Mouse (Mus musculus) heart, embryonic 16.5 days (tissue): ENCODE data around the gene Klhl26. TPM values are rescaled to one million over a fixed set of nuclear protein-coding genes. Genes with fewer than 3 reads are reported as not detected.

Experiments
- ATAC-seq: fragments of 200-750 bp; cut with Nextera tagmentation; replicated peaks from 2 replicates; pipeline ENCODE4 v1.8.0; 2017; ENCODE audit warnings: moderate number of reproducible peaks; ENCODE audit not compliant: insufficient read depth, low FRiP score; ENCODE audit errors: extremely low read depth
- H3K27ac ChIP-seq: fragments of 300-500 bp; sonication (generic); 2 replicates; pipeline ENCODE4 v1.5.1; 2014; ENCODE audit warnings: mild to moderate bottlenecking, low read length, control low read depth, moderate library complexity
- H3K27me3 ChIP-seq: fragments of 300-500 bp; sonication (generic); 2 replicates; pipeline ENCODE4 v1.6.1; 2014; ENCODE audit warnings: low read length, mixed read lengths; ENCODE audit not compliant: control insufficient read depth, insufficient read depth
- H3K36me3 ChIP-seq: fragments of 300-500 bp; sonication (generic); 2 replicates; pipeline ENCODE4 v1.6.1; 2014; ENCODE audit not compliant: control insufficient read depth, insufficient read depth
- H3K4me1 ChIP-seq: fragments of 300-500 bp; sonication (generic); 2 replicates; pipeline ENCODE4 v1.6.1; 2014; ENCODE audit warnings: low read length, mixed read lengths; ENCODE audit not compliant: control insufficient read depth, insufficient read depth
- H3K4me2 ChIP-seq: fragments of 300-500 bp; sonication (generic); 2 replicates; pipeline ENCODE4 v1.6.1; 2014; ENCODE audit warnings: low read depth, mild to moderate bottlenecking, control low read depth, low read length
- H3K4me3 ChIP-seq: fragments of 300-500 bp; sonication (generic); 2 replicates; pipeline ENCODE4 v1.5.1; 2014; ENCODE audit warnings: mild to moderate bottlenecking, control low read depth, low read length
- H3K9ac ChIP-seq: fragments of 300-500 bp; sonication (generic); 2 replicates; pipeline ENCODE4 v1.6.1; 2014; ENCODE audit warnings: low read length, control low read depth
- H3K9me3 ChIP-seq: fragments of 300-500 bp; sonication (generic); replicated peaks from 2 replicates; pipeline ENCODE4 v1.6.1; 2016; ENCODE audit warnings: low read length; ENCODE audit not compliant: control insufficient read depth
- WGBS: fragments of 180-500 bp; shearing (Covaris S2); extraction: QIAGEN DNeasy Blood & Tissue Kit; methylation state at CpG from one replicate; pipeline ENCODE4 v1.1.7; 2014; 5-methylcytosine and 5-hydroxymethylcytosine counted together
- polyA plus RNA-seq: library from polyadenylated mRNA; unstranded; fragments of >200 nt; fragmentation: Nextera tagmentation; extraction: Ambion mirVana; gene quantifications from 2 replicates; pipeline ENCODE4 v1.2.1, GENCODE M21; 2015

Gene Klhl26
- polyA plus RNA-seq, 1 experiment from 2014 or later: 9.9 TPM

DNA sequence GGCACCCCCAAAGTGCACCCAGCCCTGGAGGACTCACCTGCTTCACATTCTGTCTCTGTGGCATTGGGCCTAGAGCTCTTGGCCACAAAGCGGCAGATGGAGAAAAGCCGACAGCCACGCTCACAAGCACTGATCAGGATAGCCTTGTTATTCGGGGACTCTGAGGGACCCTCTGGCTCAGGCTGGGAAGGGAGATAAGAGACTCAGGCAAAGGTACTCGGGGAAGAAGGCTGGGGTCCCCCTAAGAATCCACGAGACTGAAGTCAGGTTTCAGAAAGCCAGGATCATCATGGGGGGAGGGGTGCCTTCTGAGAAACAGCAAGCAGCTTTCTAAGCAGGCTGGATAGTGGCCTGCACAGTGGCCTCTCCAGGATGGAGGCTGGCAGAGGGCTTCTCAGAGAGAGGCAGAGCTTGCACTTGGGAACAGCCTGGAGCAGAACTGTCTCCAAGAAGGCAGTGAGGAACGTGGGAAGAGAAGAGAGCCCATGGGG lies 9.5 kb upstream of the Klhl26 start:
- 44% methylated on average over 7 of the region's 7 CpGs for WGBS
- Histone ChIP-seq H3K4me3 (no peak overlapping the region), H3K4me1 (peaks cover 16% of the 10 kb centered on the region), H3K27ac (no peak overlapping the region), H3K4me2 (no peak overlapping the region), H3K27me3 (peaks cover 84% of the 10 kb centered on the region), H3K36me3 (no peaks in the 10 kb centered on the region), H3K9ac (no peak overlapping the region), H3K9me3 (no peaks in the 10 kb centered on the region)
- no peak for ATAC-seq

- Histone ChIP-seq H3K27me3 (peaks cover 51% of the 10 kb centered on the region), H3K9ac (no peak overlapping the region), H3K9me3 (no peaks in the 10 kb centered on the region), H3K4me2 (no peak overlapping the region), H3K4me3 (no peak overlapping the region), H3K36me3 (no peaks in the 10 kb centered on the region), H3K4me1 (no peaks in the 10 kb centered on the region; the same call in 1 of the 2 replicates), H3K27ac (no peak overlapping the region)
- no peak for ATAC-seq
- WGBS: 54% methylated on average over 2 of the region's 2 CpGs
These were observed 6.2 kb upstream of the Klhl26 start for GRCm38 (mm10) chr8:70482943-70483342.

GRCm38 (mm10) chr8:70481908-70482307 lies 5.1 kb upstream of the Klhl26 start:
- Histone ChIP-seq H3K4me1 (peaks cover 6% of the 10 kb centered on the region), H3K36me3 (no peaks in the 10 kb centered on the region), H3K9ac (no peak overlapping the region), H3K27ac (no peak overlapping the region), H3K4me2 (no peak overlapping the region), H3K4me3 (no peak overlapping the region), H3K27me3 (peaks cover 42% of the 10 kb centered on the region), H3K9me3 (no peaks in the 10 kb centered on the region)
- no peak for ATAC-seq
- WGBS: 70% methylated on average over 3 of the region's 3 CpGs

GRCm38 (mm10) chr8:70477269-70477982 lies 658 bp upstream of the Klhl26 start:
- 3% methylated on average over 18 of the region's 21 CpGs for WGBS
- Histone ChIP-seq H3K9ac (no peak overlapping the region; the same call in 1 of the 2 replicates), H3K9me3 (no peaks in the 10 kb centered on the region), H3K36me3 (no peaks in the 10 kb centered on the region), H3K4me2 (peak overlapping the region; percentile 72), H3K4me3 (peak overlapping the region; percentile 90), H3K27me3 (peaks cover 8% of the 10 kb centered on the region), H3K27ac (no peak overlapping the region), H3K4me1 (peaks cover 9% of the 10 kb centered on the region)
- ATAC-seq: peak; percentile 21; the same call in 1 of the 2 replicates

DNA sequence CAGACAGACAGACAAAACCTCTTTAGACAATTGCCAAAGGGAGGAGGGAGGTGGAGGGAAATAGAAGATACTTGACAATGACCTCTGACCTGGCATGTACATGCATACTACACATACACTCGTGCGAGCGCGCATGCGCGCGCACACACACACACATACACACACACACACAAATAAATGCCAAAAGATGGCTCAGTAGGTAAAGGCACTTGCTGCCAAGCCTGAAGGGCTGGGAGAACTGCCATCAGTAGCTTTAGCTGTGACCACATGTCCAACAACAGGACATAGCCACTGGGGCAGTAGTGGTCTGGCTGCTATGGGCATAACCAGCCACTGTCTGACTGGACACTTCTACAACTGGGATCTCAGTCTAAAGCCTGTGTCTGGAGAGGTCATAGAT lies 4.9 kb downstream of the Klhl26 start:
- no peak overlapping the region for H3K9ac ChIP-seq
- no peak overlapping the region for H3K4me3 ChIP-seq
- WGBS: 93% methylated on average over 7 of the region's 7 CpGs
- no peak overlapping the region for H3K27ac ChIP-seq
- peaks cover 31% of the 10 kb centered on the region for H3K4me1 ChIP-seq
- ATAC-seq: no peak
- no peaks in the 10 kb centered on the region for H3K9me3 ChIP-seq
- H3K4me2 ChIP-seq: no peak overlapping the region
- no peaks in the 10 kb centered on the region for H3K36me3 ChIP-seq
- H3K27me3 ChIP-seq: no peaks in the 10 kb centered on the region

- ATAC-seq: no peak; the same call in 1 of the 2 replicates
- no peak overlapping the region for H3K4me2 ChIP-seq
- no peak overlapping the region for H3K4me3 ChIP-seq
- H3K27me3 ChIP-seq: no peaks in the 10 kb centered on the region
- H3K9me3 ChIP-seq: no peaks in the 10 kb centered on the region
- H3K36me3 ChIP-seq: no peaks in the 10 kb centered on the region
- no peak overlapping the region for H3K27ac ChIP-seq
- H3K9ac ChIP-seq: no peak overlapping the region
- WGBS: 29% methylated on average over 2 of the region's 2 CpGs
- H3K4me1 ChIP-seq: peaks cover 28% of the 10 kb centered on the region
These were observed 6.8 kb downstream of the Klhl26 start for GRCm38 (mm10) chr8:70469938-70470337.

DNA sequence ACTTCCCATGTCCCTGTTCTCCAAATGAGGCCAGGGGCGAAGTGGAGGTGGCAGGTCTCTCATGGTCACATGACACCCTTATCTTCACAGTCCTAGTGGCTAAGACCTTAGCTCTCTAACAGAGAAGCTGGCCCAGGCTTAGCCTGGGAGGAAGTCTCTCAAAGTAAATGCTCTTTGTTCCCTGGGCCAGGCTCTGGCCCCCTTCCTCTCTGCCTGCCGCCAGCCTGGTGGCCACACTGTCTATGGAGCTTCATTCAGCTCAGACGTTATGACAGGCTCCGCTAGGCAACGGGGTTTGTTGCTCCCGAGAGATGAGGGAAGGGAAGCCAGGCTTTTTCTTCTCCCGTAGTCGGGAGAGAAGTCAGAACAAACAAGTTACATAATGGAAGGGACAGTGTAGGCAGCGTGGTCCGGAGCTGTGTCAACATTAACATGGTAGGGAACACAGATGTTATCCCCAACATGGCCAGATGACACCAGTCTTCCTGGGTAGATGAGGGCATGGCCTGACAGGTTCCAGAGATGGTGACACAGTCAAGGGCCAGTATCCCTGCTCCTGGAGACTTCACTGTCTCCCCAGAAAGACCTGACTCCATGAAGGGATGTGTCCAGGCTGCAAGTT lies 7.4 kb downstream of the Klhl26 start:
- H3K9me3 ChIP-seq: no peaks in the 10 kb centered on the region
- H3K36me3 ChIP-seq: no peaks in the 10 kb centered on the region
- 33% methylated on average over 10 of the region's 10 CpGs for WGBS
- peaks cover 28% of the 10 kb centered on the region for H3K4me1 ChIP-seq
- H3K4me2 ChIP-seq: no peak overlapping the region
- ATAC-seq: peak; percentile 62
- no peaks in the 10 kb centered on the region for H3K27me3 ChIP-seq
- H3K4me3 ChIP-seq: no peak overlapping the region
- H3K9ac ChIP-seq: no peak overlapping the region
- H3K27ac ChIP-seq: no peak overlapping the region

DNA sequence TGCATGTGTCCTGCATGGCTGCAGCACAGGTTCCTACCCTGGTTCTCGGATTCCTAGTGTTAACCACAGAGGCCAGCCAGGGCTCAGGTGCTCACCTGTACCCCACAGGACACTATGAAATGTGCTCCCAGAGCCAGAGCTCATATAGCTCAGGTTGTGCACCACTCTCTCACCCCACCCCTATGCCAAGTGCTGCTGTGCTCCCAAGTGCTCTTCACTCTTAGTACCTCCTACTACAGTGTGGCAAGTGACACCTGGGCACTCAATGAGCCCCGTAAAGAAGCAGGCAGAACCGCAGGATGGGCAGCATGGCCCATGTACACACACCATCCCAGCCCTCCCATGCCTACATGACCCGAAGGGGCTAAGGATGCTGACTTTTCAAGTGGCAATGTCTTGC lies 8.0 kb downstream of the Klhl26 start:
- H3K4me1 ChIP-seq: peaks cover 28% of the 10 kb centered on the region
- H3K9ac ChIP-seq: no peak overlapping the region
- H3K9me3 ChIP-seq: no peaks in the 10 kb centered on the region
- H3K36me3 ChIP-seq: no peaks in the 10 kb centered on the region
- WGBS: 83% methylated on average over 4 of the region's 4 CpGs
- H3K4me2 ChIP-seq: no peak overlapping the region
- no peak for ATAC-seq
- no peak overlapping the region for H3K4me3 ChIP-seq
- no peaks in the 10 kb centered on the region for H3K27me3 ChIP-seq
- no peak overlapping the region for H3K27ac ChIP-seq

DNA sequence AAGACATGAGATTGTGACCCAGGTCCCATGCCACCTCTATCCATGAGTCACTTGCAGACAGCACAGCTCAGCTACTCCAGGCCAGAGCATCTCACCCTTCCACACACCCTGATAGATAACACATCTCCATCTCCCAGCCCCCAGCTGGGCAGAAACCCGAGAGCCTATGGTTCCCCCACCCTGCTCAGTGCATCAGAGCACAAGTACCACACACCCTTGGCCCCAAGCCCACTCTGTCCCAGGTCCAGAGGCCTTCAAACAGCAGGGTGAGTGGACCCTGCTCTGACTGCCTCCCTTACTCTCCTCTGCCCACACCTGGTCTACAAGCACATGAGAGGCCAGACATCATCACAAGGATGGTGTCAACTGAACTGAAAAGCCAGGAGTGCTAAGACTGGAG lies 8.9 kb downstream of the Klhl26 start:
- H3K9ac ChIP-seq: no peak overlapping the region

More for the DNA sequence above, 8.9 kb downstream of the Klhl26 start:
- H3K4me2 ChIP-seq: no peak overlapping the region
- H3K4me3 ChIP-seq: no peak overlapping the region
- H3K27ac ChIP-seq: no peak overlapping the region
- no peaks in the 10 kb centered on the region for H3K27me3 ChIP-seq
- ATAC-seq: no peak
- peaks cover 28% of the 10 kb centered on the region for H3K4me1 ChIP-seq
- 37% methylated on average over 1 of the region's 1 CpGs for WGBS
- H3K9me3 ChIP-seq: no peaks in the 10 kb centered on the region
- no peaks in the 10 kb centered on the region for H3K36me3 ChIP-seq
